Mouse (Mus musculus) forebrain, postnatal 0 days (tissue): Measurements from ENCODE around the gene Creld1. TPM values are rescaled to one million over a fixed set of nuclear protein-coding genes. Genes with fewer than 3 reads are reported as not detected.

Experiments
- ATAC-seq: fragments of 200-750 bp; cut with Nextera tagmentation; 2 replicates; pipeline ENCODE4 v1.8.0; 2017; ENCODE audit warnings: mild to moderate bottlenecking, moderate library complexity
- DNase-seq: peaks from one replicate; pipeline ENCODE4 v3.0.0-alpha.2; 2015
- H3K27ac ChIP-seq: fragments of 300-500 bp; sonication (generic); 2 replicates; pipeline ENCODE4 v1.5.1; 2014; ENCODE audit warnings: low read depth, mild to moderate bottlenecking, antibody characterized with exemption, low read length, moderate library complexity, mixed read lengths
- H3K27me3 ChIP-seq: fragments of 300-500 bp; sonication (generic); 2 replicates; pipeline ENCODE4 v1.6.1; 2014; ENCODE audit warnings: mild to moderate bottlenecking, low read length, mixed read lengths; ENCODE audit not compliant: insufficient read depth
- H3K36me3 ChIP-seq: fragments of 300-500 bp; sonication (generic); 2 replicates; pipeline ENCODE4 v1.6.1; 2014; ENCODE audit warnings: mild to moderate bottlenecking, moderate library complexity; ENCODE audit not compliant: insufficient read depth
- H3K4me1 ChIP-seq: fragments of 300-500 bp; sonication (generic); 2 replicates; pipeline ENCODE4 v1.6.1; 2014; ENCODE audit warnings: antibody characterized with exemption; ENCODE audit not compliant: insufficient read depth
- H3K4me2 ChIP-seq: fragments of 300-500 bp; sonication (generic); 2 replicates; pipeline ENCODE4 v1.6.1; 2014; ENCODE audit warnings: low read depth, mild to moderate bottlenecking, moderate library complexity
- H3K4me3 ChIP-seq: fragments of 300-500 bp; sonication (generic); 2 replicates; pipeline ENCODE4 v1.5.1; 2014; ENCODE audit warnings: low read depth, low read length, mixed read lengths
- H3K9ac ChIP-seq: fragments of 300-500 bp; sonication (generic); 2 replicates; pipeline ENCODE4 v1.6.1; 2014; ENCODE audit warnings: mild to moderate bottlenecking
- H3K9me3 ChIP-seq: fragments of 300-500 bp; sonication (generic); 2 replicates; pipeline ENCODE4 v1.6.1; 2016; ENCODE audit warnings: low read length
- CTCF ChIP-seq: sonication (generic); IDR thresholded peaks from 2 replicates; pipeline ENCODE4 v1.5.1; 2016; ENCODE audit warnings: antibody characterized with exemption, control low read depth, low read depth
- WGBS: fragments of 180-500 bp; shearing (Covaris S2); extraction: QIAGEN DNeasy Blood & Tissue Kit; methylation state at CpG from one replicate; pipeline ENCODE4 v1.1.7; 2014; 5-methylcytosine and 5-hydroxymethylcytosine counted together
- polyA plus RNA-seq: library from polyadenylated mRNA; unstranded; fragments of >200 nt; fragmentation: Nextera tagmentation; extraction: Ambion mirVana; gene quantifications from 2 replicates; pipeline ENCODE4 v1.2.1, GENCODE M21; 2015
- total RNA-seq: library from RNA; depleted of rRNA; stranded (reverse); fragments of >200 nt; gene quantifications from 2 replicates; pipeline ENCODE4 v1.2.3, GENCODE M21; 2014; rRNA removed

The Creld1 gene
- 34.0 and 39.5 TPM in 2 replicates for total RNA-seq
- 45.5 and 52.7 TPM in 2 replicates for polyA plus RNA-seq

GRCm38 (mm10) chr6:113483100-113483615 is at the start of gene Creld1:
TSS of gene Creld1 (plus strand) at chr6:113483297.
- Histone ChIP-seq H3K27ac (peak within 1 kb of the TSS; percentile 88), H3K4me2 (peak within 1 kb of the TSS; percentile 70), H3K4me1 (peaks cover 19% of the 10 kb centered on the region), H3K36me3 (peaks cover 8% of the 10 kb centered on the region; the same call in 1 of the 2 replicates), H3K4me3 (peak within 1 kb of the TSS; percentile 66), H3K9ac (peak within 1 kb of the TSS; percentile 83), H3K9me3 (no peaks in the 10 kb centered on the region), H3K27me3 (no peaks in the 10 kb centered on the region)
- DNase-seq (peak; percentile 94), ATAC-seq (peak; percentile 96)
- TF ChIP-seq CTCF: no peak
- under 1% methylated on average over 26 of the region's 26 CpGs for WGBS

GRCm38 (mm10) chr6:113433661-113434060 is 49.4 kb upstream of the Creld1 start:
- WGBS: 68% methylated on average over 3 of the region's 3 CpGs
- no peak overlapping the region for H3K4me2 ChIP-seq
- no peaks in the 10 kb centered on the region for H3K4me1 ChIP-seq
- no peak for TF ChIP-seq CTCF
- H3K27ac ChIP-seq: no peak overlapping the region
- no peak overlapping the region for H3K9ac ChIP-seq
- DNase-seq (no peak), ATAC-seq (no peak)
- no peaks in the 10 kb centered on the region for H3K36me3 ChIP-seq
- no peaks in the 10 kb centered on the region for H3K27me3 ChIP-seq
- H3K9me3 ChIP-seq: no peaks in the 10 kb centered on the region
- no peak overlapping the region for H3K4me3 ChIP-seq

DNA sequence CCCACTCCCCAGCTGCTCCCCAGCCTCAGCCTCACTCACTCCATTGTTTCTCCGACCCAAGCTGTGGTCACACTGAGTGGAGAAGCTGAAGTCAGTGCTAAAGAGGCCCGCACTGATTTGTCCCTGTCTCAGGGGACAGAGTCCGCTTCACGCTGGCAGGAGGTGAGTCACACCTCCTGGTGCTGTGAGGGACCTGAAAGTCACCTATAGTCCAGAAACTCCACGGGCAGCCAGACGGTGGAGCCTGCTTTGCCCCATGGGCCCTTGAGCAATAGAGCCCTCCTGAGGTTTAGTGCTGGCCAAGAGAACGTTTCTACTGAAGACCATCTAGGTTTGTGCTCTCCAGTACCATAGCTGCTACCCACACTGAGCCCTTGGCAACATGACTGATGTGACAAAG is 48.4 kb upstream of the Creld1 start:
- ATAC-seq: no peak
- Histone ChIP-seq H3K9me3 (no peaks in the 10 kb centered on the region), H3K27me3 (no peaks in the 10 kb centered on the region), H3K9ac (no peak overlapping the region), H3K4me2 (no peak overlapping the region), H3K36me3 (no peaks in the 10 kb centered on the region), H3K4me1 (no peaks in the 10 kb centered on the region), H3K4me3 (no peak overlapping the region), H3K27ac (no peak overlapping the region)
- DNase-seq: no peak
- TF ChIP-seq CTCF: no peak
- WGBS: 82% methylated on average over 7 of the region's 7 CpGs

GRCm38 (mm10) chr6:113435664-113436205 is 47.4 kb upstream of the Creld1 start, which contains the start of gene Cidec:
TSS of gene Cidec (minus strand) at chr6:113435760.
- Histone ChIP-seq H3K4me1 (no peaks in the 10 kb centered on the region), H3K27ac (no peak within 1 kb of the TSS)
- no peak for DNase-seq

DNA sequence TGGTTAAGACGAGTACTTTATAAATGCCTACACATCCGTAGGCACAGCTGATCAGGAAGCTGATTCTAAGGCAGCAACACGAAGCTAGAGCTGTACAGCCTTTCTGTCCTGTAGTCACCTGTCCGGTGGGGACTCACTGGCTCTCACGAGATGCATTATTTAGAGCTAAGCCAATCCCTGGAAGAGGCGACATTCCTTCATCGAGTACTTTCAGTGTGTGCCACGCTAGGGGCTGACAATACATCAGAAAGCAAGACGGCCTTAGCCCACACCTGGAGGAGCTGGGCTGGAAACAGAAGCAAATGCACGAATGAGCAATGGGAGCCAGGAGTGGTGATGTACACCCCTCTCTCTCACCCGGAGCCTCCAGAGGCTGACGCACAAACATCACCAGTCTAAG is 46.0 kb upstream of the Creld1 start:
- no peak overlapping the region for H3K4me2 ChIP-seq
- no peaks in the 10 kb centered on the region for H3K27me3 ChIP-seq
- 75% methylated on average over 12 of the region's 12 CpGs for WGBS
- ATAC-seq (no peak), DNase-seq (no peak)
- no peak overlapping the region for H3K4me3 ChIP-seq
- no peaks in the 10 kb centered on the region for H3K36me3 ChIP-seq
- H3K4me1 ChIP-seq: no peaks in the 10 kb centered on the region
- H3K9me3 ChIP-seq: no peaks in the 10 kb centered on the region
- TF ChIP-seq CTCF: no peak
- H3K27ac ChIP-seq: no peak overlapping the region
- no peak overlapping the region for H3K9ac ChIP-seq

More at GRCm38 (mm10) chr6:113435664-113436205, 47.4 kb upstream of the Creld1 start, which contains the start of gene Cidec:
- no peak within 1 kb of the TSS for H3K9ac ChIP-seq
- 77% methylated on average over 9 of the region's 9 CpGs for WGBS
- no peak for ATAC-seq
- H3K9me3 ChIP-seq: no peaks in the 10 kb centered on the region
- no peak within 1 kb of the TSS for H3K4me2 ChIP-seq
- no peaks in the 10 kb centered on the region for H3K36me3 ChIP-seq
- no peak for TF ChIP-seq CTCF
- no peaks in the 10 kb centered on the region for H3K27me3 ChIP-seq
- H3K4me3 ChIP-seq: no peak within 1 kb of the TSS

GRCm38 (mm10) chr6:113438721-113439430 is 44.2 kb upstream of the Creld1 start:
- DNase-seq: no peak
- no peak overlapping the region for H3K27ac ChIP-seq
- no peaks in the 10 kb centered on the region for H3K9me3 ChIP-seq
- H3K4me1 ChIP-seq: peaks cover 4% of the 10 kb centered on the region
- H3K27me3 ChIP-seq: no peaks in the 10 kb centered on the region
- no peak overlapping the region for H3K9ac ChIP-seq
- TF ChIP-seq CTCF: no peak
- ATAC-seq: no peak
- H3K36me3 ChIP-seq: no peaks in the 10 kb centered on the region
- WGBS: 65% methylated on average over 12 of the region's 12 CpGs
- no peak overlapping the region for H3K4me3 ChIP-seq
- H3K4me2 ChIP-seq: no peak overlapping the region

DNA sequence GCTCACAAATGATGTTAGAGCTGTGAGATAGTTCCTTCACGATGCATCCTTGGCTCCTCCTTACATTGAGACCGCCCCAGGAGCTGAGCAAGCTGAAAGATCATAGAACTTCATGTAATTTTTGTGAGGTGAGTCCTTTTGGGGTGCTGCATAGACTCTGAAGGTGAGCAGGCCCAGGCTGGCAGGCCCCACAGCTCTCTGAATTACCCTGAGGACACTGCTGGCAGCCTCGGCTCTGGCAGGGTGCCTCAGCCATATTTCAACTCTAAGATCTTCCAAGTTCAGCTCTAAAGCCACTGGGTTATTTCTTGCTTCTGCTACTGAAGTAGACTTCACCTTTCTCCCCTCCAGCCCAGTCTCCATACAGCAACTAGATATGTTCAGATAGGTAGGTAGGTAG is 42.4 kb upstream of the Creld1 start:
- no peak for ATAC-seq
- 79% methylated on average over 3 of the region's 3 CpGs for WGBS
- TF ChIP-seq CTCF: no peak

More for the DNA sequence above, 42.4 kb upstream of the Creld1 start:
- Histone ChIP-seq H3K4me3 (no peak overlapping the region), H3K9me3 (no peaks in the 10 kb centered on the region), H3K27me3 (no peaks in the 10 kb centered on the region), H3K36me3 (no peaks in the 10 kb centered on the region), H3K9ac (no peak overlapping the region), H3K27ac (no peak overlapping the region), H3K4me1 (peaks cover 4% of the 10 kb centered on the region), H3K4me2 (no peak overlapping the region)
- no peak for DNase-seq
